ENCODE assay signal across 9 mouse cellular contexts in the genomic region with DNA sequence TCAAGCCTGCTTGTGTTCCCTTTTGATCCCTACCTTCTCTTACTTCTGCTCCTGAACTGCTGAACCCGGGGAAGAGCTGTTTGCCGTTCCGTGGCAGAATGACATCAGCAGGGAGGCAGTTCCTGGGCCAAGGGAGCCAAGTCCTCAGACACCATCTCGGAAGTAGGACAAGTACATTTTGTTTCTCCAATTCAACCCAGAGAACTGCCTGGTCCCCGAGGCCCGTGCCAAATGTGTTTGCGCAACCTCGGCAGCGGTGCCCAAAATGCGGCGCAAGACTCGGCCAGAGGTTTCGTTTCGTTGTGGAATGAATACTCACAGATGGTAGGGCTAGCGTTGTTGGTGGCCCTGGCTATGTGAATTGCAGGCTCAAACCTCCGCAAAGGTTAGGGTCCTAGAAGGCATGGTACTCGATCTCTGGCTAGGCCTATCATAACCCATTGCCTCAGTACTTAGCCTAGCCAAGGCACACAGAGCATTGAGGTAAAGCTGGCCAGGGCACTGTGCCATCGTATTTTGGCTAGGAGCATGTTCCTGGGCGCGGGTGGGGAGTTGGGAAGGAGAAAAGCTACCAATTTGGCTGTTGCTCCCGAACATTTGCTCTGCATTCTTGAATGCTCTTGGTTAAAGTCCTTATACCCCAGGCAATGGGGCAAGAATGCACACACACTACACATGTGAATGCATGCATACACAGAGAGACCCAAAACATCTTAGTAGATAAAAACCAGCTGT.
A peak's percentile ranks its signal among the peaks of the same experiment; 100 is the strongest.
DNase-seq lines count a peak whose midpoint lies in the region; ATAC-seq and TF ChIP-seq lines count a peak whose summit lies in the region.
"Had no signal": no experiment of that assay in that cellular context is flagged by ENCODE, and none has a peak within 500 bp of the region (broad histone marks: within the 10 kb centered on the region; RNA-seq: fewer than 3 reads in every experiment).

No protein-coding gene starts in this region.

- H3K4me3 ChIP-seq in forebrain, postnatal 0 days (ENCODE audit: low read depth, low read length), result no peak overlapping the region
- no peak overlapping the region for H3K4me3 ChIP-seq in forebrain, embryonic 15.5 days
- H3K4me3 ChIP-seq in brown adipose tissue, adult 24 weeks (ENCODE audit: insufficient read depth, low read depth, low read length), result peak overlapping the region; percentile 39

- WGBS in forebrain, postnatal 0 days, result 69% methylated on average over 21 of the region's 21 CpGs
- WGBS in forebrain, embryonic 15.5 days, result 80% methylated on average over 21 of the region's 21 CpGs

- no peaks in the 10 kb centered on the region for H3K27me3 ChIP-seq in forebrain, postnatal 0 days (ENCODE audit: insufficient read depth, low read length)
- H3K27me3 ChIP-seq in forebrain, embryonic 15.5 days, result no peaks in the 10 kb centered on the region

- no peaks in the 10 kb centered on the region for H3K4me1 ChIP-seq in forebrain, postnatal 0 days (ENCODE audit: insufficient read depth)
- H3K4me1 ChIP-seq in forebrain, embryonic 15.5 days, result peaks cover 11% of the 10 kb centered on the region
- H3K4me1 ChIP-seq in brown adipose tissue, adult 24 weeks (ENCODE audit: control insufficient read depth, insufficient read depth, insufficient read length, low read length), result peaks cover 11% of the 10 kb centered on the region

- H3K9me3 ChIP-seq in forebrain, postnatal 0 days (ENCODE audit: low read length), result no peaks in the 10 kb centered on the region
- no peaks in the 10 kb centered on the region for H3K9me3 ChIP-seq in forebrain, embryonic 15.5 days

- H3K27ac ChIP-seq in forebrain, postnatal 0 days (ENCODE audit: low read depth, low read length), result no peak overlapping the region
- no peak overlapping the region for H3K27ac ChIP-seq in forebrain, embryonic 15.5 days (replicated peaks)
- H3K27ac ChIP-seq in brown adipose tissue, adult 24 weeks (replicated peaks; ENCODE audit: low read depth, low read length), result peak overlapping the region; percentile 100
- H3K27ac ChIP-seq: liver, embryonic 14.5 days had no signal

- no peaks in the 10 kb centered on the region for H3K36me3 ChIP-seq in forebrain, postnatal 0 days (ENCODE audit: insufficient read depth)
- H3K36me3 ChIP-seq in forebrain, embryonic 15.5 days, result no peaks in the 10 kb centered on the region

- peak; percentile 47 for DNase-seq in forebrain, postnatal 0 days
- peak; percentile 95 to 96 for DNase-seq in gastrocnemius, adult 8-10 months (ENCODE audit: low spot score in 2 of 2)
- DNase-seq in layer of hippocampus, postnatal 36 days, result peak; percentile 77 to 81
- DNase-seq in right cerebral cortex, postnatal 10 days (ENCODE audit: low spot score in 2 of 2), result peak; percentile 82 to 84
- no peak for DNase-seq in embryo, embryonic 11 days

- no peak for TF ChIP-seq CTCF in forebrain, postnatal 0 days (IDR thresholded peaks at IDR 0.05; ENCODE audit: low read depth)

- H3K4me2 ChIP-seq in forebrain, postnatal 0 days (ENCODE audit: low read depth), result no peak overlapping the region
- H3K4me2 ChIP-seq in forebrain, embryonic 15.5 days (replicated peaks), result no peak overlapping the region

- ATAC-seq in forebrain, postnatal 0 days, result peak; percentile 58
- no peak for ATAC-seq in forebrain, embryonic 15.5 days (replicated peaks)
- no peak for ATAC-seq in megakaryocyte, adult 5-6 weeks (ENCODE audit: poor library complexity, severe bottlenecking)

- H3K9ac ChIP-seq in forebrain, postnatal 0 days, result no peak overlapping the region
- H3K9ac ChIP-seq in forebrain, embryonic 15.5 days (replicated peaks), result no peak overlapping the region
- H3K9ac ChIP-seq: liver, embryonic 14.5 days had no signal
